Mouse (Mus musculus) erythroblast, embryonic 14.5 days (primary cell): ENCODE measurements around the gene Alpk1.

Experiments used
- GATA1 ChIP-seq: IDR thresholded peaks from 2 replicates; pipeline ENCODE4 v1.6.1; 2012; ENCODE audit warnings: low read length, inconsistent platforms, mixed read lengths
- TAL1 ChIP-seq: IDR thresholded peaks from 3 replicates; pipeline ENCODE4 v1.6.1; 2012; ENCODE audit warnings: low read length, inconsistent platforms, mixed read lengths

DNA sequence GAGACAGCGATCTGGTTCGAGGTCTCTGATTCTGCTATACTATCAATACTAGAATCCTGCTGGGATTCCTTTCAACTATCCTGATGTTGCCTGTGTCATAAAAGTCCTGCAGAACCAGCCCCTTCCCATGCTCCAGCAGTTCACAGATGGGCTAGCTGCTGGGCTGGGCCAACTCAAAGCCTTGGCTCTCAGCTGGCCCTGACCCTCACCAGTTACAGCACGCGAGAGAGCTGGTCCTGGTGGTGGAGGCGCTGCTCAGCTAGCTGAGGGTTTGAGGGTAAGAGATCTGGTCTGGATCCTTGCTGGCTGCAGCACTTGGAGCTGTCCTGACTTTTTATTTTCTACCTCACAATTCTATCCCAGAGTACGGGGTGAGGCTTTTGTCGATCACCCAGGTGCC, 46.2 kb upstream of the Alpk1 start:
- TF ChIP-seq TAL1: no peak
- TF ChIP-seq GATA1: no peak
